Mouse (Mus musculus): ENCODE measurements around the gene Actn1. TPM values are rescaled to one million over a fixed set of nuclear protein-coding genes. Genes with fewer than 3 reads are reported as not detected.
A peak's percentile ranks its signal among the peaks of the same experiment; 100 is the strongest.

The Actn1 gene
- polyA plus RNA-seq, 1 experiment from 2014 or later, result 7.9 TPM

DNA sequence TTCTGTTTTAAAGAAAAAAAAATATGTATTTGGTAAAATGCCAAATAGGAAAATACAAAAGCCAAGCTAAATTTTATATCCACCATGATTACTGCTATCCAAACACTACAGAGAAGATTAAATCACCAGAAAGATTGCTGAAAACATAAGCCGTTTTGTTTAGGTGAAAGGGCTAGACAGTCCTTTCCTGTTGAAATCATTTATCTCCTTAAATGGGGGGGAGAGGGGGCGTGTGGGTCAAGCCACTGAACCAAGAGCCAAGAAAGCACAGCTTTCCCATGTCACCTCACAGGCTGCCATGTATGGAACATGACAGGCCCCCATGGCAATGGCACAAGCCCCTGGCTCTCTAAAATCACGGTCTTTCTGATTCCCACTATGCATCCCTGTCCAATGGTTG lies 21.6 kb downstream of the Actn1 start:
- H3K27ac ChIP-seq (replicated peaks), result no peak overlapping the region
- H3K27me3 ChIP-seq, result no peaks in the 10 kb centered on the region
- H3K4me3 ChIP-seq (replicated peaks), result no peak overlapping the region
- 43% methylated on average over 3 of the region's 3 CpGs for WGBS (ENCODE audit: insufficient replicate concordance)
- no peak overlapping the region for H3K4me2 ChIP-seq
- H3K9me3 ChIP-seq (replicated peaks), result no peaks in the 10 kb centered on the region
- H3K9ac ChIP-seq, result no peak overlapping the region
- no peaks in the 10 kb centered on the region for H3K36me3 ChIP-seq (replicated peaks)
- no peak for ATAC-seq (ENCODE audit: insufficient read depth)
- H3K4me1 ChIP-seq (replicated peaks), result peaks cover 21% of the 10 kb centered on the region

DNA sequence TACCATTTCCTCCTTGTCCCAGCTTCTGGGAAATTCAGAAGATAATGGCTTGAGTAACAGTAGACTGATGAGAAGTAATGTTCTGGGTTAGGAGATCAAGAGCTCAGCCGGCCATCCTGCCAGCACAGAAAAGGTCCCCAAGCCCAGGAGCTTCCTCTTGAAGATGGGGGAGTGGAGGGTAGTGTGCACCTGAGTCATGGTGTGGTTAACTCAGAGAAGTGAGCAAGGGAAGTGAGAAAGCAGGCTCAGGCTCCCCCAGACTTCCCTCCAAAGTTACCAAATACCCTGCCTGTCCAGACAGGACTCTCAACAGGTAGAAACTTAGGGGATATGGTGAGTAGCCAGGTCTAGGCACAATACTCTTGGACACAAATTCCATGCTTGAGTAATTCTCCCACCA lies 24.9 kb downstream of the Actn1 start:
- no peaks in the 10 kb centered on the region for H3K27me3 ChIP-seq
- no peak overlapping the region for H3K4me2 ChIP-seq
- WGBS (ENCODE audit: insufficient replicate concordance), result 23% methylated on average over 1 of the region's 1 CpGs
- peaks cover 45% of the 10 kb centered on the region for H3K4me1 ChIP-seq (replicated peaks)
- no peaks in the 10 kb centered on the region for H3K36me3 ChIP-seq (replicated peaks)
- no peak overlapping the region for H3K9ac ChIP-seq
- no peak overlapping the region for H3K4me3 ChIP-seq (replicated peaks)
- no peaks in the 10 kb centered on the region for H3K9me3 ChIP-seq (replicated peaks)
- ATAC-seq (ENCODE audit: insufficient read depth), result no peak
- H3K27ac ChIP-seq (replicated peaks), result no peak overlapping the region

GRCm38 (mm10) chr12:80234226-80234625 lies 25.9 kb downstream of the Actn1 start:
- peaks cover 53% of the 10 kb centered on the region for H3K4me1 ChIP-seq (replicated peaks)
- ATAC-seq (ENCODE audit: insufficient read depth), result no peak
- no peak overlapping the region for H3K9ac ChIP-seq
- H3K4me3 ChIP-seq (replicated peaks), result no peak overlapping the region
- no peak overlapping the region for H3K27ac ChIP-seq (replicated peaks)
- H3K27me3 ChIP-seq, result no peaks in the 10 kb centered on the region
- H3K4me2 ChIP-seq, result no peak overlapping the region
- H3K36me3 ChIP-seq (replicated peaks), result no peaks in the 10 kb centered on the region
- H3K9me3 ChIP-seq (replicated peaks), result no peaks in the 10 kb centered on the region
- 68% methylated on average over 3 of the region's 3 CpGs for WGBS (ENCODE audit: insufficient replicate concordance)

DNA sequence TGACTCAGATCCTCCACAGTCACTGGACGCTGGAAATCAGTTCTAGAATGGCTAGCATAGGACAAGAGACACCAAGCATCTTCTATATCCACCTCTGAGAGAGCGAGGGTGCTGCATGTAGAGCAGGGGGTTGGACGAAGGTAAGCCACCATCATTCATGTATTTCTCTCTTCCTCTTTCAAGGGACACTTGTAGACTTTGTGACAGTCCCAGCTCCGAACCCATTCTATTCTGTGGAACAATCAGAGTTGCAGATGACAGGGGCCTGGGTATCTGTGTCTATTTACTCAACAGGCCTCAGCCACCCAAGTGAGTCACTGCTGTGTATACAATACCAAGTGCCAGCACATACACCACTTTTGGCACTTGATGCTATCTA lies 27.3 kb downstream of the Actn1 start:
- H3K4me3 ChIP-seq (replicated peaks), result no peak overlapping the region
- H3K4me1 ChIP-seq (replicated peaks), result peaks cover 60% of the 10 kb centered on the region
- H3K9ac ChIP-seq, result no peak overlapping the region
- H3K9me3 ChIP-seq (replicated peaks), result no peaks in the 10 kb centered on the region
- 56% methylated on average over 4 of the region's 4 CpGs for WGBS (ENCODE audit: insufficient replicate concordance)
- H3K36me3 ChIP-seq (replicated peaks), result no peaks in the 10 kb centered on the region
- H3K27me3 ChIP-seq, result no peaks in the 10 kb centered on the region
- H3K27ac ChIP-seq (replicated peaks), result no peak overlapping the region
- ATAC-seq (ENCODE audit: insufficient read depth), result no peak
- H3K4me2 ChIP-seq, result no peak overlapping the region

DNA sequence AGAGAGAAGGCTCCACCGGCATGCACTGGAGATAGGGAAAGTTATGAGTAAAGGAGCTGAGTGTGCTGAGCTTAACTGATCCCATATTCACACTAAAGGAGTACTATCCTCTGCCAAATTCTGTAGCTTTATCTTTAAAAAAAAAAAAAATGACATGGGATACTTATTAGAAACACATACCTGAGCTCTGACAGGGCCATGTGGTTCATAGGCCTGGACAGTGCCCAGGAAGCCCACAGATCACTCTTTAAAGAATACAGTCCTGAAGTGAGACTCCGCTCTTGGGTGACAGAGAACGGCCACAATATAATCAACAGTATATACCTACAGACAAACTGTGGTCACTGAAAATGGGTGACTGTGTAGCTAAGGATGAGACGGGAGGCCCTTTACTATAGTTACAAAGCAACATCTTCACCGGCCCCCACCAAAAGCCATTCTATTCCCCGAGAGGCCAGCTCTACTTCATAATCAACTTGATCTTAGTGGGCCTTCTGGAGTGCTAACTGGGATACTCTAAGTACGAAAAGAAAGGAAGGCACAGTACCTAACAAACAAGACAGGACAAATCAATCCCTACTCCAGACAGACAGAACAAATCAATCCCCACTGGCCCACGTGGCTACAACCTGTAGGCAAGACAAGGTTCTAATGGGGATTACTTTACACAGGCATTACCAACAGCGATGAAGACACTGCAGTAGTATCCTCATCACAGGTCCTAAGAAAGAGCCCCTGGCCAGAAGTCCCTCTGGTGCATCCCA lies 27.9 kb downstream of the Actn1 start:
- WGBS (ENCODE audit: insufficient replicate concordance), result 65% methylated on average over 9 of the region's 9 CpGs
- Histone ChIP-seq H3K4me3 (replicated peaks) (no peak overlapping the region), H3K36me3 (replicated peaks) (no peaks in the 10 kb centered on the region), H3K9me3 (replicated peaks) (no peaks in the 10 kb centered on the region), H3K27me3 (no peaks in the 10 kb centered on the region), H3K4me1 (replicated peaks) (peaks cover 62% of the 10 kb centered on the region), H3K4me2 (no peak overlapping the region), H3K27ac (replicated peaks) (peak overlapping the region; percentile 81), H3K9ac (no peak overlapping the region)
- ATAC-seq (ENCODE audit: insufficient read depth), result no peak

DNA sequence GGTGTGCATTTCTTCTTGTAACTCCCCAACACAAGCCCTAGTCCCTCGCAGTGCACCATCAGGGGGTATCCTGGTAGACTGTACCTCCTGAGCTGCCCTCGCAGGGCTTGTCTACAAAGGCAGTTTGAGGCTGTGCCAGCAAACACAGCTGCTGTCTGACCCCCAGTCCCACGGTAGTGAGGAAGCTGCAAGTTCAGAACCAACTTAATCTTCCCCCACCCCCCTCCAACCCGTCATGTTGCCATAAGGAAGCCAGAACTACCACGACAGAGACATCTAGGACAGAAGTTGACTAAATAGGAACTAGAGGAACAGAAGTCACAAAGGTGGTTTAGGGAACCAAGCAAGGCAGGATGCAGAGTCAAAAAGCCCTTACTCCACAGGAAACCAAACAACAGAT lies 28.9 kb downstream of the Actn1 start:
- no peaks in the 10 kb centered on the region for H3K27me3 ChIP-seq
- H3K4me2 ChIP-seq, result 0 out of 2 replicates have a peak overlapping the region, but pooled peaks have one; percentile 6
- ATAC-seq (ENCODE audit: insufficient read depth), result no peak
- H3K36me3 ChIP-seq (replicated peaks), result no peaks in the 10 kb centered on the region
- H3K9me3 ChIP-seq (replicated peaks), result no peaks in the 10 kb centered on the region
- WGBS (ENCODE audit: insufficient replicate concordance), result 12% methylated on average over 5 of the region's 5 CpGs
- peak overlapping the region; percentile 81 for H3K27ac ChIP-seq (replicated peaks)
- no peak overlapping the region for H3K4me3 ChIP-seq (replicated peaks)
- H3K4me1 ChIP-seq (replicated peaks), result peaks cover 59% of the 10 kb centered on the region
- no peak overlapping the region for H3K9ac ChIP-seq

DNA sequence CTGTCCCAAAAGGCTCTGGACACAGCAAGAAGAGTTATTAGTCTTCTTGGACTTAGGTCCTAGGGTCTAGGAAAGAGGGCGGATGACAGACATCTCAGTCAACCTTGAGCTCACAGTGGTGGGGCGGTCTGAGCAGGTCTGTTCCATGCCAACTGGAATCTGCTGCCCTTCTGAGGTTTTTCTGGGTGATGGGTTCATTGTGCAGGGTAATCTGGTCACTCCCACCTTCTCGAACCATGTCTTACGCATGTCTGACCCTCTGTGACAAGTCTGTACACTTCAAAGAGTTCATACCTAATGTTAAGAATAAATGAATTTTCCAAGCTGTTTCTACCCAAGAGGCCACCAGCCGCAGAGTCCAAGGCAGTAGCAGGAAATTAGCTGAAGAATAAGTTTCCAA lies 29.3 kb downstream of the Actn1 start:
- H3K4me3 ChIP-seq (replicated peaks), result no peak overlapping the region
- peak overlapping the region; percentile 81 for H3K27ac ChIP-seq (replicated peaks)
- H3K9me3 ChIP-seq (replicated peaks), result no peaks in the 10 kb centered on the region
- H3K4me2 ChIP-seq, result 0 out of 2 replicates have a peak overlapping the region, but pooled peaks have one; percentile 6
- H3K4me1 ChIP-seq (replicated peaks), result peaks cover 59% of the 10 kb centered on the region
- H3K27me3 ChIP-seq, result no peaks in the 10 kb centered on the region
- no peak overlapping the region for H3K9ac ChIP-seq
- ATAC-seq (ENCODE audit: insufficient read depth), result no peak
- H3K36me3 ChIP-seq (replicated peaks), result no peaks in the 10 kb centered on the region
- 57% methylated on average over 5 of the region's 5 CpGs for whole genome bisulfite sequencing (ENCODE audit: insufficient replicate concordance)

GRCm38 (mm10) chr12:80230111-80230700 lies 30.0 kb downstream of the Actn1 start:
- no peak overlapping the region for H3K4me3 ChIP-seq (replicated peaks)

DNA sequence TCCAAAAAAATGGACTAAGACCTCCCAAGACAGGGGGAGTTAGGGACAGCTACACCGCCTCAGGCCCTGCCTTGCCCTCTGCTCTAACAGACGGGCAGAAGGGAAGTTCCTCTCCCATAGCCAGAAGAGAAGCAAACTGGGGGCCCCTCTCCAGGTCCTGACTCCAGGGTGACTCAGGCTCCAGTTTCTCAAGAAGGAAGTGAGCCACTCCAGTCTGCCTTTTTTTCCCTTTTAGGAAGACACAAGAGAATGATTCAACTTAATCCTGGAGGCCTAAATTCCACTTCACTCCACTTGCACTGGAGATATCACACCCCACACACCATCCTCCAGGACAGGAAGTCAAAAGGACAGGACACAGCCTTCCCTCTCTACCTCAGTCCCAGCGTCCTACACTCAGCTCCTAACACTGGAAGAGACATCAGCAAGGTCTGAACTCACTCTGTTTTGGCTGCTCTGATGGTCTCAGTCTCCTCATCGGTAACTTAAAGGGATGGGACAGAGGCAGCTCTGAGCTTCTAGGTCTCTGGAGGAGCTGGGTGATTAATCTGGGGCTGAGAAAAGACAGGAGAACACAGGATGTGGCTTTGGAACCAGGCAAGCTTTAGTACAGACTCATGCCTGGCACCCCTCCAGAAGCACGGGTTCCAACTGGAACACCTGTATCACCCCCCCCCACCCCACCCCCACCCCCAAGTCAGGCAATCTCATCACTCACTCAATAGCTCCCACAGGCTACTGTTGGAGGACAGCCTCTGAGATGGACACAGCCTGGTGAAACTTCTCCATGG lies 31.0 kb downstream of the Actn1 start:
- 12% methylated on average over 5 of the region's 5 CpGs for WGBS (ENCODE audit: insufficient replicate concordance)
- peak overlapping the region; percentile 29; the same call in 1 of the 2 replicates for H3K4me2 ChIP-seq

More at GRCm38 (mm10) chr12:80230111-80230700, 30.0 kb downstream of the Actn1 start:
- H3K9ac ChIP-seq, result no peak overlapping the region
- H3K27ac ChIP-seq (replicated peaks), result peak overlapping the region; percentile 81
- H3K4me1 ChIP-seq (replicated peaks), result peaks cover 56% of the 10 kb centered on the region
- H3K9me3 ChIP-seq (replicated peaks), result no peaks in the 10 kb centered on the region
- peak; percentile 77 for ATAC-seq (ENCODE audit: insufficient read depth)
- H3K36me3 ChIP-seq (replicated peaks), result no peaks in the 10 kb centered on the region
- peak overlapping the region; percentile 29; the same call in 1 of the 2 replicates for H3K4me2 ChIP-seq
- 10% methylated on average over 10 of the region's 10 CpGs for WGBS (ENCODE audit: insufficient replicate concordance)
- no peaks in the 10 kb centered on the region for H3K27me3 ChIP-seq

GRCm38 (mm10) chr12:80228356-80228755 lies 31.8 kb downstream of the Actn1 start:
- H3K27ac ChIP-seq (replicated peaks), result no peak overlapping the region
- H3K9ac ChIP-seq, result no peak overlapping the region
- no peaks in the 10 kb centered on the region for H3K27me3 ChIP-seq
- peaks cover 62% of the 10 kb centered on the region for H3K4me1 ChIP-seq (replicated peaks)
- H3K36me3 ChIP-seq (replicated peaks), result no peaks in the 10 kb centered on the region
- no peak overlapping the region for H3K4me2 ChIP-seq
- no peak overlapping the region for H3K4me3 ChIP-seq (replicated peaks)
- WGBS (ENCODE audit: insufficient replicate concordance), result 72% methylated on average over 5 of the region's 5 CpGs
- no peak for ATAC-seq (ENCODE audit: insufficient read depth)
- H3K9me3 ChIP-seq (replicated peaks), result no peaks in the 10 kb centered on the region

More for the DNA sequence above, 31.0 kb downstream of the Actn1 start:
- Histone ChIP-seq H3K9me3 (replicated peaks) (no peaks in the 10 kb centered on the region), H3K36me3 (replicated peaks) (no peaks in the 10 kb centered on the region), H3K27me3 (no peaks in the 10 kb centered on the region), H3K27ac (replicated peaks) (peak overlapping the region; percentile 81), H3K4me1 (replicated peaks) (peaks cover 54% of the 10 kb centered on the region), H3K4me3 (replicated peaks) (no peak overlapping the region), H3K9ac (no peak overlapping the region)
- ATAC-seq (ENCODE audit: insufficient read depth), result no peak

DNA sequence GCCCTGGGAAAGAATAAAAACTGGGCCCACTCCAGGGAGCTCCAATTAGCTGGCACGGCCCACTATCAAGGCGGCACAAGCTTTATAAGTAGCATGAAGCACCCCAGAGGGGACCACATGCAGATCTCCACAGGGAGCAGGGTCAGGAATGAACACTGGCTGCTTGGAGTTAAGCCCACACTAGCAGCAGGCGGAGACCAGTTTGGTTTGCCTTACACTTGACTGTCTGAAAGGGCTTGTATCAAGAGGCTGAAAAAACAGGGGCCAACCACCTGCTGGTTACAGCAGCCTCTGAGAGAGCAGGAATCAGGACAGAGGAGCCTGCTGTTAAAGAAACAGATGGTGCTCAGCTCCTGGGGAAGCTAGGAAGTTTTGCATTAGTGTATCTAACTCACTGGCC lies 32.3 kb downstream of the Actn1 start:
- H3K27me3 ChIP-seq, result no peaks in the 10 kb centered on the region
- no peak overlapping the region for H3K4me3 ChIP-seq (replicated peaks)
- H3K36me3 ChIP-seq (replicated peaks), result no peaks in the 10 kb centered on the region
- no peak for ATAC-seq (ENCODE audit: insufficient read depth)
- H3K4me1 ChIP-seq (replicated peaks), result peaks cover 67% of the 10 kb centered on the region
- WGBS (ENCODE audit: insufficient replicate concordance), result 57% methylated on average over 3 of the region's 3 CpGs
- no peak overlapping the region for H3K27ac ChIP-seq (replicated peaks)
- no peak overlapping the region for H3K4me2 ChIP-seq
- H3K9ac ChIP-seq, result no peak overlapping the region
- H3K9me3 ChIP-seq (replicated peaks), result no peaks in the 10 kb centered on the region
